Mouse (Mus musculus) splenic B cell, adult 2 months (primary cell): ENCODE results near the gene Cmah.
A peak's percentile ranks its signal among the peaks of the same experiment; 100 is the strongest.

Experiments used
- DNase-seq: peaks from one replicate; pipeline ENCODE4 v3.0.0-alpha.2; 2011; ENCODE audit warnings: low read depth, low spot score
- H3K27me3 ChIP-seq: 2 replicates; pipeline ENCODE4 v1.6.1; 2012; ENCODE audit warnings: mild to moderate bottlenecking, low read length, moderate library complexity, mixed read lengths; ENCODE audit not compliant: control insufficient read depth, poor library complexity, insufficient read depth, severe bottlenecking
- H3K36me3 ChIP-seq: 2 replicates; pipeline ENCODE4 v1.6.1; 2012; ENCODE audit warnings: mild to moderate bottlenecking, low read length, moderate library complexity, mixed read lengths; ENCODE audit not compliant: control insufficient read depth, poor library complexity, insufficient read depth, severe bottlenecking

Cmah gene

DNA sequence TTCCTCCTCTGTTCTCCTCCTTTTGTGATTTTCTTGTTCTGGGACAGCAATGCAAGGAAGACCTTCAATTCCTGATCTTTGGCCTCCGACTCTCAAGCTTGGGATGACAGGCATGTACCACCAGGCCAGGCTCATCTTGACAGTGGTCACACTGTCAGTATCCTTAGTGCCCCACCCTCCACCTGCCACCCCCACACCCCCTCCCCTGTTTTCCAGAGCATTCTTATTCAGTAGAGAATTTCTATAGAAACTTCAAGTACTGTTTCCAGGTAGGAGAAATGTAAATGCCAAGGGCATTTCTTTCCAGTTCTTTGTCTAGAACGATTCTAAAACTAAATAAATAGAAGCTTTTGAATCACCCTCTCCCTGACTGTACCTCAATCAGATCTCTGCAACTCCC lies 190.6 kb downstream of the Cmah start:
- no peaks in the 10 kb centered on the region for H3K27me3 ChIP-seq
- H3K36me3 ChIP-seq: no peaks in the 10 kb centered on the region; the same call in 1 of the 2 replicates
- no peak for DNase-seq

DNA sequence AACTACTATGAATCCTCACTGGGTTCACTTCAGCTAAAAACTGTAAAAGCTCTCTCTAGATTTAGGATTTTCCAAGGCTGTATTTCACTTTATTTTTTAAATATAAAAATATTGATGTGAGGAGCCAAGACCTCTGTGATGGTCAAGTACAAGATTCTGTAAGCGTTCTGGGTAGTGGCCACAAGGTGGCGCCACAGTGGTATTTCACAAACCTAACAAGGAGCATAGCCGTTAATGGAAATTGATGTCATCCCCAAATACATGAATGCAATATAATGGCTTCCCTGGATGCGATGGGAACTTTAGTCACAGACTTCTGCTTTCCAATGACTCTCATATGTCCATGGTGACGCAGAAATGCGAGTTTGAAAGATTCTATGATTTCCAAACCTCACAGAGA lies 191.7 kb downstream of the Cmah start:
- no peaks in the 10 kb centered on the region for H3K27me3 ChIP-seq
- H3K36me3 ChIP-seq: no peaks in the 10 kb centered on the region; the same call in 1 of the 2 replicates
- peak; percentile 84 for DNase-seq

DNA sequence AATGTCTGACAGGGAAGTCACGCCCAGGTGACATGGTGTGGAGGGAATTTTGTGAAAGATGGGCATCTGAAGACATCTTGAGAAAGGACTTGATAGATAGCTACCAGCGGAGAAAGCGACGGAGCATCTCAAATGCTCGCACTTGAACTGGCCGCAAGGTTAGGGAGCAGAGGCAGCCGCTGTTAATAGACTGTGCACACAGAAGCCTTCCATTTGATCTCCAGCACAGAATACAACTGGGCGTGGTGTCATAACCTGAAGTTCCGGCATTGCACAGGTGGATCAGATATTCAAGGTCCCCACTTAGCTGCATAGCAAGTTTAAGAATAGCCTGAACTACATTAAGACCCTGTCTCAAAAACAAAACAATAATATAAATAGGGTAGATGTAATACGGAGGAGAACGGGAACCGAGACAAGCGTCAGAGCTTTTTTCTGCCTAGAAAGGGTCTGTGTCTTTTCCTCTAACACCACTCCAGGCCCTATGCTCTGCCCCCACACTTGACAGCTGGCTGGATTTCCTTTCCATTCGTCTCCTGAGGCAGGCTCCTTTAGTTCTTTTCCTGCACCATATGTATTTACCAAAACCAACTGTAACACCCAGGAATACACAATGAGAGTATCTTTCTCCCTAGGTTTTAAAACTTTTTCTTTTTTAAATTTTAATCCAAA lies 192.9 kb downstream of the Cmah start:
- DNase-seq: no peak
- no peaks in the 10 kb centered on the region; the same call in 1 of the 2 replicates for H3K36me3 ChIP-seq
- no peaks in the 10 kb centered on the region for H3K27me3 ChIP-seq

DNA sequence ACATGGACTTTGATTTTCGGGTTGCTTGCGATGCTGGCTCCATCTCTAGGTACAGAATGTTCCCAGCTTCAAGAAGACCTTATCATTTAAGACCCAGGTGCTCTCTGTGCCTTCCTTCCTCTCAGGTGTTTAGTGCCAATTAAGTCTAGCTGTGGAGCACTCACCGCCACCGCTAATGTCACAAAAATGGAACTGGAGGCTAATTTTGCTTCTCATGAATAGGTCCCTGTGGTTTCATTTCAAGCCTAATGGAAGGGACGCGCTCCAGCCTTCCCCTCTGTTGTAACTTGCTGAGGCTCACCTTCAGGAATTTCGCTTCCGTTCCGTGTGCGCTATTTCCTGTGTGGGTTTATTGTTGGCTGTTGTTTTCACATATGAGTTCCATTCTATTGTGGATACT lies 193.6 kb downstream of the Cmah start:
- H3K36me3 ChIP-seq: no peaks in the 10 kb centered on the region; the same call in 1 of the 2 replicates
- DNase-seq: no peak
- no peaks in the 10 kb centered on the region for H3K27me3 ChIP-seq

DNA sequence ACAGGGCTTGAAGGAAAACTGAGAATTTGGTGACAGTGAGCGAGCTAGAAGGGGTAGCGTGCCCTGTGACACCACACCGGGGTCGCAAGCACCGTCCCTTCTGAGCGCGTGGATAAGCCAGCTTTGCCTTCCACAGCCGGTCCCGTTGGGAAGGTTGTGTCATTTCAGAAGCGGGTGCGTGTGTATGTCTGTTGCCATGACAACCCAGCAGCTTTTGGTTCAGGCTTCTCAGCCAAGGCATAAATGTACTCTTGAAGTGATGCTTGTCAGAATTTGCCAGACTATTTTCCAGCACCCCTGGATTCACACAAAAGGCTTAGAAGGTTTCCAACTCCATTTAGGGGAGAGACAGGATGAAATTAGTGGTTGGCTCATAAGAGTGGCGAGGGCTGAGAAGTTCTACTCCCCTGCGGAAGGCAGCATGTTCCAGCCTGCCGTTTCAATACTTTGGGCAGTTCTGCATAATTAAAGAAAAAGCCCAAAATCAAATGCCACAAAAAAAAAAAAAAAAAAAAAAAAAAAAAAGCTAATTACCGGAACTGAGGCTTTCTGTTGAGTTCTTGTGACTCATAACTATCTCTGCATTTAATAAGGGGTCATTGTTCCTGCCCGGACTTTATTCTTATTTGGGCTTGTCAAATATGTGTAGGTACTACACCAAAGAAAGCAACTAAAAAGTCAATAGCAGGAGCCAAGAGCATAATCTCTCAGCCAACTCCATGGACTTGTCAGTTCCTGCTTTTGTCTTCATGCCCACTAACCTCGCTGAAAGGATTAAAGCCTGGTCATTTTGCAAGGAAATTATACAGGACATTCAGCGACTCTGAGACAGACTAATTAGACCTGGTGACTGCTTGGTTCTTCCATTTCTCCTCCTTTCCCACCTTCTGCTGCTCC lies 194.5 kb downstream of the Cmah start:
- DNase-seq: no peak
- H3K27me3 ChIP-seq: no peaks in the 10 kb centered on the region
- H3K36me3 ChIP-seq: no peaks in the 10 kb centered on the region; the same call in 1 of the 2 replicates

DNA sequence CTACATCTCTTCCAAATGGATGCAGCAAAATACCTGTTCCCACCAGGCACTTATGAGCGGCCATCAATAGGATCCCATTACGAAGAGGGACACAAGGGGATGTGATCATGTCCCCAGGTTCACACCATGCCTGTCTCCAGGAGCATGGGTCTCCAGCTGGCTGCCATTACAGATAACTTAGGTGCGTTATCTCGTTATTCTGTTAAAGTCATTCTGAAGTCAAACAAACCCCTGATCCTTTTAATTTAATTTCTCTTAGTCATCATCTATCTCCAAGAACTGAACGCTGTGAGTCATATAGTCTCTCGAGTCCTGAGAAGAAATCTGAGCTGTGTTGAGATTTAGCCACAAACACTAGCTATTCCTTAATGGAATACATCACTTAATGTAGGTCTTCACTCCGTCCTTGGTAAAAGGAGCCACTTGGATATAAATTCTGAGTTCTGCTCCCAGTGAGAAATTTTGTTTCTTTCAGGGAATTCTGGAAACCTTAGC lies 195.2 kb downstream of the Cmah start:
- H3K36me3 ChIP-seq: no peaks in the 10 kb centered on the region; the same call in 1 of the 2 replicates
- DNase-seq: no peak
- no peaks in the 10 kb centered on the region for H3K27me3 ChIP-seq

DNA sequence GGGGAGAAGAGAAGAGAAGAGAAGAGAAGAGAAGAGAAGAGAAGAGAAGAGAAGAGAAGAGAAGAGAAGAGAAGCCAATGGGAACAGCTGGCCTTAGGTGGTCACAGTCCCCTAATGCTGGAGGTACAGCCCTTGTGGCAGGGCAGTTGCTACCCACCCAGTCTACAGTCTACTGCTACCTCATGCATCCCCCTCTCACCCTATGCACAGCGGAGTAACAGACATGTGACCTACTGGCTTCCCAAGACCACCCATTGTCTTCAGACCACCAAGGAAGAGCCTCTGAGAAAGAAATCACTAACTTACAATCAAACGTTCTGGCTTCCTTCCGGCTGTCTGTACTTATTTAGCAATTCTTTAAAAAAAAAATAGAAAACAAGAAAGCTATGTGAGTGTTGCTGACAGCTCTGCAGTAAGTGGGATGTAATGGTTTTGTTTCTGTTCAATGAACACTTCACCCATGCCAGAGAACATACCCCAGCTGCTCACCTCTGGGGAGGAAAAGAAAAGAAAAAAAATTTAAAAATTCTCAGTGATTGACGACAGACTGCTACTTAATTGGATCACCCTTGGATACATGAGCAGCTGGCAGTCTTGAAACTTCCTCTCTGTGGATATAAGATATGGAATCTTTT lies 196.5 kb downstream of the Cmah start:
- H3K27me3 ChIP-seq: no peaks in the 10 kb centered on the region
- H3K36me3 ChIP-seq: no peaks in the 10 kb centered on the region; the same call in 1 of the 2 replicates
- no peak for DNase-seq

DNA sequence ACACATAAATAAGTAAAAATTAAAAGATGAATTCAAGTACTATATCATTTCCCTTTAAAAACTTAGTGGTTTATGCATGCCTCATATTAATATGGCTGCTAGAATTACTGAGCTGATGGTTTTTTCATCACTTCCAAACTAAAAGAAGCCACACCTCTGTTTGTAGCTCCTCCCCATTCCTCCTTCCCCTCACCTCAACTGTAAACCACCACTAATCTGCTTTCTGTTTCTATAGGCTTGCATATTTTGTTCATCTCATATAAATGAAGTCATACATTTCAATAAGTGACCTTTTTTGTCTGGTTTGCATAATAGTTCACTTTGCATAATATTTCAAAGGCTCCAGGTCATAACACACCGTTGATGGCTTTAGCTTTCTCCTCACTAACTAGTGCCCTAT lies 197.3 kb downstream of the Cmah start:
- no peaks in the 10 kb centered on the region for H3K27me3 ChIP-seq
- no peaks in the 10 kb centered on the region; the same call in 1 of the 2 replicates for H3K36me3 ChIP-seq
- DNase-seq: peak; percentile 66

DNA sequence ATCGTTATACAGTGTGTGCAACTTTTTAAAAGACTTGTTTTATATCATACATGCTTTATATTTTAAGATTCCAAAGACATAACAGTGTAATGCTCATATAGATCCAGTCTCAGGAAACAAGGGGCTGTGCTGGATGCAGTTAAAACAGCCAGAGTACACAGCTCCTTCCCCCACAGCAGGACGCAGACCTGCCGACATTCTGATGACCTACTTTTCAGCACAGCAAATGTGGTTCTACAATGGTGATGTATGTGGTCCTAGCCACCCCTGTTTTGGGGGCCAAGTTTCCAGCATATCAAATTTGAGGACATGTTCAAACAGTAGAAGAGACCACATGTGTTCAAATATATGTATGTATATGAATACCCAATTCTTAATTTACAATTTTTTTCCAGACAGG lies 198.3 kb downstream of the Cmah start:
- no peaks in the 10 kb centered on the region for H3K27me3 ChIP-seq
- H3K36me3 ChIP-seq: no peaks in the 10 kb centered on the region; the same call in 1 of the 2 replicates
- DNase-seq: no peak

DNA sequence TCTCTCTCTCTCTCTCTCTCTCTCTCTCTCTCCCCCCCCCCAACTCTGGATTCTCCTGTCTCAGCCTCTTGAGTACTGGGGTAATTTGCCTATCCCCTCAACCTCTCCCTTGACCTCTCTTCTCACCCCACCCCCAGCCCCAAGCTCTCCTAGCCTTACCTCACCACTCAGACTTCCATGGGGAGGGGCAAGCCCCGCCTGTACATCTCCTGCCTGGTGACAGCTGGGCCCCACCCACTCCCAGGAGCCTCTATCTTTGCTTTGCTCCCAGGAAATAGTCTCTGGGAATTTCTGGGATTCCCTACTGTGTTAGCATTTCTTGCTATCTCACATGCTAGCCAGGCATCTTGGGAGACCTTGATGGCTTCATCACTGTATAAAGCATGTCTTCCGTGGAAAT lies 199.7 kb downstream of the Cmah start:
- Histone ChIP-seq H3K36me3 (no peaks in the 10 kb centered on the region; the same call in 1 of the 2 replicates), H3K27me3 (no peaks in the 10 kb centered on the region)
- DNase-seq: no peak
